Mouse (Mus musculus): ENCODE data around the gene Adamts16. TPM values are rescaled to one million over a fixed set of nuclear protein-coding genes. Genes with fewer than 3 reads are reported as not detected.

Gene Adamts16
- total and polyA plus RNA-seq, 3 experiments: 0.33 TPM; not detected in 2

- H3K36me3 ChIP-seq (replicated peaks): no peaks in the 10 kb centered on the region
- H3K9me3 ChIP-seq (replicated peaks): peaks cover 29% of the 10 kb centered on the region
- no peak for TF ChIP-seq TAL1 (conservative IDR thresholded peaks at IDR 0.05; ENCODE audit: low read depth, low read length)
- no peak for TF ChIP-seq CTCF (IDR thresholded peaks at IDR 0.05; ENCODE audit: low read depth, low read length)
- TF ChIP-seq POLR2AphosphoS5 (IDR thresholded peaks at IDR 0.05; ENCODE audit: insufficient replicate concordance, low read depth, low read length): no peak
- TF ChIP-seq GATA2 (IDR thresholded peaks at IDR 0.05; ENCODE audit: borderline replicate concordance, low read depth, low read length): no peak
- TF ChIP-seq GATA1 (IDR thresholded peaks at IDR 0.05; ENCODE audit: borderline replicate concordance, low read length): no peak
- no peak overlapping the region for H3K4me3 ChIP-seq (ENCODE audit: low read depth, low read length)
- H3K4me1 ChIP-seq (ENCODE audit: insufficient read depth, low read depth, low read length): no peaks in the 10 kb centered on the region
- ATAC-seq (ENCODE audit: extremely low read depth, insufficient number of reproducible peaks, low FRiP score, poor library complexity, severe bottlenecking) (no peak), DNase-seq (ENCODE audit: low spot score) (no peak)
- H3K27me3 ChIP-seq (ENCODE audit: insufficient read depth, low read length): no peaks in the 10 kb centered on the region
These were observed 74.1 kb downstream of the Adamts16 start for GRCm38 (mm10) chr13:70767462-70767861.

DNA sequence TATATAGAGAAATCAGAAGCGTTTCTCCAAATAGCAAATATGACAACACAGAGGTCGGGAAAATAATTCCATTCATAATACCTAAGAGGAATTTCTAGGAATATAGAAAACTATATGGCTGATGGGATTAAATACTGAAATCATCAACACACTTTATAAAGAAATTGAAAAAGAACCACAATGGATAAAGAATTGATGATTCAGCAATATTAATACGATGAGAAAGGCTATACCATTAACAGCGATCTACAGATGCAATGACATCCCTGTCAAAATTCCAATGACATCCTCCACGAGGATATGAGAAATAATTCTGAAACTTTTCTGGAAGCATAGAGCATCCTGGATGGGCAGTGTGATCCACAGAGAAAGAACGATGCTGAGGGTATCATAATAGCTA, 76.9 kb downstream of the Adamts16 start:
- Histone ChIP-seq H3K4me3 (ENCODE audit: low read depth, low read length) (no peak overlapping the region), H3K36me3 (replicated peaks) (no peaks in the 10 kb centered on the region), H3K4me1 (ENCODE audit: insufficient read depth, low read depth, low read length) (no peaks in the 10 kb centered on the region), H3K27me3 (ENCODE audit: insufficient read depth, low read length) (no peaks in the 10 kb centered on the region), H3K9me3 (replicated peaks) (peaks cover 15% of the 10 kb centered on the region)
- no peak for ATAC-seq (ENCODE audit: extremely low read depth, insufficient number of reproducible peaks, low FRiP score, poor library complexity, severe bottlenecking)
- TF ChIP-seq GATA1 (IDR thresholded peaks at IDR 0.05; ENCODE audit: borderline replicate concordance, low read length): no peak
- no peak for TF ChIP-seq POLR2AphosphoS5 (IDR thresholded peaks at IDR 0.05; ENCODE audit: insufficient replicate concordance, low read depth, low read length)
- no peak for TF ChIP-seq GATA2 (IDR thresholded peaks at IDR 0.05; ENCODE audit: borderline replicate concordance, low read depth, low read length)
- no peak for TF ChIP-seq CTCF (IDR thresholded peaks at IDR 0.05; ENCODE audit: low read depth, low read length)
- TF ChIP-seq TAL1 (conservative IDR thresholded peaks at IDR 0.05; ENCODE audit: low read depth, low read length): no peak
- no peak for DNase-seq (ENCODE audit: low spot score)

DNA sequence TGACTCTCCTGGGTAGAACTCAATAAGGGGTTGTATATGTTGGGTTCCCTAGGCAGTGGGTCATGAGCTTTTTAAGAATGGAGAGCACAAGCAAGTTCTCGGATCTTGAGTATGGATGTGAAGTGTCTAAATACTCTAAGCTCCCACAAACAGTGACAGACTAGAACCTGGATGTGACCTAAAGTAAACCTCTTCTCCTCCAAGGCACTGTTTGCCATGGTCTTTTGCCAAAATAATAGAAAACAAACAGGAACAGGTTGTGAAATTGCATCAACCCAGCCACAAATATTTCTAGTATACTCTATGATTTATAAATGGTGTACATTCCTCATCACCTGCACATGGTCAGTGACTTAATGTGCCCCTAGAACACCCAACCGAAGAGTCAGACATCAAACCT, 79.0 kb downstream of the Adamts16 start:
- H3K9me3 ChIP-seq (replicated peaks): peaks cover 5% of the 10 kb centered on the region; the same call in 1 of the 2 replicates
- no peaks in the 10 kb centered on the region for H3K36me3 ChIP-seq (replicated peaks)
- TF ChIP-seq GATA2 (IDR thresholded peaks at IDR 0.05; ENCODE audit: borderline replicate concordance, low read depth, low read length): no peak
- no peak for TF ChIP-seq POLR2AphosphoS5 (IDR thresholded peaks at IDR 0.05; ENCODE audit: insufficient replicate concordance, low read depth, low read length)
- no peak for TF ChIP-seq TAL1 (conservative IDR thresholded peaks at IDR 0.05; ENCODE audit: low read depth, low read length)
- no peak for TF ChIP-seq CTCF (IDR thresholded peaks at IDR 0.05; ENCODE audit: low read depth, low read length)
- no peak for TF ChIP-seq GATA1 (IDR thresholded peaks at IDR 0.05; ENCODE audit: borderline replicate concordance, low read length)
- H3K4me1 ChIP-seq (ENCODE audit: insufficient read depth, low read depth, low read length): no peaks in the 10 kb centered on the region
- no peaks in the 10 kb centered on the region for H3K27me3 ChIP-seq (ENCODE audit: insufficient read depth, low read length)
- DNase-seq (ENCODE audit: low spot score): no peak
- no peak overlapping the region for H3K4me3 ChIP-seq (ENCODE audit: low read depth, low read length)
- ATAC-seq (ENCODE audit: extremely low read depth, insufficient number of reproducible peaks, low FRiP score, poor library complexity, severe bottlenecking): no peak

GRCm38 (mm10) chr13:70761312-70761711, 80.3 kb downstream of the Adamts16 start:
- DNase-seq (ENCODE audit: low spot score): no peak
- peaks cover 4% of the 10 kb centered on the region; the same call in 1 of the 2 replicates for H3K9me3 ChIP-seq (replicated peaks)
- no peak overlapping the region for H3K4me3 ChIP-seq (ENCODE audit: low read depth, low read length)
- ATAC-seq (ENCODE audit: extremely low read depth, insufficient number of reproducible peaks, low FRiP score, poor library complexity, severe bottlenecking): no peak
- TF ChIP-seq GATA2 (IDR thresholded peaks at IDR 0.05; ENCODE audit: borderline replicate concordance, low read depth, low read length) (no peak), POLR2AphosphoS5 (IDR thresholded peaks at IDR 0.05; ENCODE audit: insufficient replicate concordance, low read depth, low read length) (no peak), GATA1 (IDR thresholded peaks at IDR 0.05; ENCODE audit: borderline replicate concordance, low read length) (no peak), TAL1 (conservative IDR thresholded peaks at IDR 0.05; ENCODE audit: low read depth, low read length) (no peak), CTCF (IDR thresholded peaks at IDR 0.05; ENCODE audit: low read depth, low read length) (no peak)
- no peaks in the 10 kb centered on the region for H3K27me3 ChIP-seq (ENCODE audit: insufficient read depth, low read length)
- no peaks in the 10 kb centered on the region for H3K4me1 ChIP-seq (ENCODE audit: insufficient read depth, low read depth, low read length)
- no peaks in the 10 kb centered on the region for H3K36me3 ChIP-seq (replicated peaks)

- ATAC-seq (ENCODE audit: extremely low read depth, insufficient number of reproducible peaks, low FRiP score, poor library complexity, severe bottlenecking) (no peak), DNase-seq (ENCODE audit: low spot score) (no peak)
- Histone ChIP-seq H3K36me3 (replicated peaks) (no peaks in the 10 kb centered on the region), H3K27me3 (ENCODE audit: insufficient read depth, low read length) (no peaks in the 10 kb centered on the region), H3K4me1 (ENCODE audit: insufficient read depth, low read depth, low read length) (no peaks in the 10 kb centered on the region), H3K9me3 (replicated peaks) (peaks cover 4% of the 10 kb centered on the region), H3K4me3 (ENCODE audit: low read depth, low read length) (no peak overlapping the region)
- no peak for TF ChIP-seq TAL1 (conservative IDR thresholded peaks at IDR 0.05; ENCODE audit: low read depth, low read length)
- TF ChIP-seq POLR2AphosphoS5 (IDR thresholded peaks at IDR 0.05; ENCODE audit: insufficient replicate concordance, low read depth, low read length): no peak
- TF ChIP-seq CTCF (IDR thresholded peaks at IDR 0.05; ENCODE audit: low read depth, low read length): no peak
- no peak for TF ChIP-seq GATA2 (IDR thresholded peaks at IDR 0.05; ENCODE audit: borderline replicate concordance, low read depth, low read length)
- TF ChIP-seq GATA1 (IDR thresholded peaks at IDR 0.05; ENCODE audit: borderline replicate concordance, low read length): no peak
These were observed 81.4 kb downstream of the Adamts16 start for GRCm38 (mm10) chr13:70760186-70760585.

- Histone ChIP-seq H3K4me3 (ENCODE audit: low read depth, low read length) (no peak overlapping the region), H3K4me1 (ENCODE audit: insufficient read depth, low read depth, low read length) (no peaks in the 10 kb centered on the region), H3K36me3 (replicated peaks) (no peaks in the 10 kb centered on the region), H3K27me3 (ENCODE audit: insufficient read depth, low read length) (no peaks in the 10 kb centered on the region), H3K9me3 (replicated peaks) (peaks cover 66% of the 10 kb centered on the region)
- no peak for ATAC-seq (ENCODE audit: extremely low read depth, insufficient number of reproducible peaks, low FRiP score, poor library complexity, severe bottlenecking)
- DNase-seq (ENCODE audit: low spot score): no peak
- no peak for TF ChIP-seq CTCF (IDR thresholded peaks at IDR 0.05; ENCODE audit: low read depth, low read length)
- no peak for TF ChIP-seq GATA1 (IDR thresholded peaks at IDR 0.05; ENCODE audit: borderline replicate concordance, low read length)
- no peak for TF ChIP-seq GATA2 (IDR thresholded peaks at IDR 0.05; ENCODE audit: borderline replicate concordance, low read depth, low read length)
- no peak for TF ChIP-seq TAL1 (conservative IDR thresholded peaks at IDR 0.05; ENCODE audit: low read depth, low read length)
- TF ChIP-seq POLR2AphosphoS5 (IDR thresholded peaks at IDR 0.05; ENCODE audit: insufficient replicate concordance, low read depth, low read length): no peak
These were observed 95.2 kb downstream of the Adamts16 start for GRCm38 (mm10) chr13:70746294-70747008.
